Mouse (Mus musculus) stomach, embryonic 14.5 days (tissue): ENCODE results near the gene Dab1. TPM values are rescaled to one million over a fixed set of nuclear protein-coding genes. Genes with fewer than 3 reads are reported as not detected.

ENCODE experiments used
- ATAC-seq: fragments of 200-750 bp; cut with Nextera tagmentation; 2 replicates; pipeline ENCODE4 v1.8.0; 2017; ENCODE audit warnings: low read depth, moderate TSS enrichment; ENCODE audit not compliant: insufficient number of reproducible peaks, insufficient read depth, low FRiP score
- H3K27ac ChIP-seq: fragments of 300-500 bp; sonication (generic); 2 replicates; pipeline ENCODE4 v1.5.1; 2014; ENCODE audit warnings: mild to moderate bottlenecking, low read length, moderate library complexity, mixed read lengths
- H3K27me3 ChIP-seq: fragments of 300-500 bp; sonication (generic); 2 replicates; pipeline ENCODE4 v1.6.1; 2014; ENCODE audit warnings: low read length, control low read depth, mixed read lengths; ENCODE audit not compliant: control insufficient read depth, insufficient read depth
- H3K36me3 ChIP-seq: fragments of 300-500 bp; sonication (generic); 2 replicates; pipeline ENCODE4 v1.6.1; 2014; ENCODE audit warnings: mild to moderate bottlenecking, control low read depth, low read length, moderate library complexity, mixed read lengths; ENCODE audit not compliant: control insufficient read depth, insufficient read depth
- H3K4me1 ChIP-seq: fragments of 300-500 bp; sonication (generic); 2 replicates; pipeline ENCODE4 v1.6.1; 2014; ENCODE audit warnings: low read length, control low read depth, mixed read lengths; ENCODE audit not compliant: control insufficient read depth, insufficient read depth
- H3K4me2 ChIP-seq: fragments of 300-500 bp; sonication (generic); replicated peaks from 2 replicates; pipeline ENCODE4 v1.6.1; 2014; ENCODE audit warnings: low read depth, low read length, control low read depth
- H3K4me3 ChIP-seq: fragments of 300-500 bp; sonication (generic); 2 replicates; pipeline ENCODE4 v1.5.1; 2014; ENCODE audit warnings: low read depth, low read length, control low read depth
- H3K9ac ChIP-seq: fragments of 300-500 bp; sonication (generic); replicated peaks from 2 replicates; pipeline ENCODE4 v1.6.1; 2014; ENCODE audit warnings: low read depth, mild to moderate bottlenecking, control low read depth, low read length, moderate library complexity, mixed read lengths
- H3K9me3 ChIP-seq: fragments of 300-500 bp; sonication (generic); 2 replicates; pipeline ENCODE4 v1.6.1; 2016; ENCODE audit warnings: low read depth, low read length, control low read depth; ENCODE audit not compliant: control insufficient read depth
- WGBS: fragments of 180-500 bp; shearing (Covaris S2); extraction: QIAGEN DNeasy Blood & Tissue Kit; methylation state at CpG from one replicate; pipeline ENCODE4 v1.1.7; 2014; 5-methylcytosine and 5-hydroxymethylcytosine counted together
- polyA plus RNA-seq: library from polyadenylated mRNA; unstranded; fragments of >200 nt; fragmentation: Nextera tagmentation; extraction: Ambion mirVana; gene quantifications from 2 replicates; pipeline ENCODE4 v1.2.1, GENCODE M21; 2014

Dab1 gene
- polyA plus RNA-seq, 1 experiment from 2014 or later = 8.5 TPM

GRCm38 (mm10) chr4:104714925-104715519, 1095.9 kb downstream of the Dab1 start:
- no peak overlapping the region for H3K4me3 ChIP-seq
- no peak overlapping the region for H3K9ac ChIP-seq
- WGBS = 49% methylated on average over 9 of the region's 9 CpGs
- H3K4me1 ChIP-seq = 0 out of 2 replicates have a peak, but pooled peaks cover 12% of the 10 kb centered on the region
- no peaks in the 10 kb centered on the region for H3K36me3 ChIP-seq
- ATAC-seq = no peak
- no peak overlapping the region for H3K27ac ChIP-seq
- no peaks in the 10 kb centered on the region for H3K27me3 ChIP-seq
- H3K9me3 ChIP-seq = no peaks in the 10 kb centered on the region
- no peak overlapping the region for H3K4me2 ChIP-seq

GRCm38 (mm10) chr4:104715857-104716256, 1096.7 kb downstream of the Dab1 start:
- Histone ChIP-seq H3K4me3 (no peak overlapping the region), H3K36me3 (no peaks in the 10 kb centered on the region), H3K9me3 (no peaks in the 10 kb centered on the region), H3K27ac (no peak overlapping the region), H3K4me1 (0 out of 2 replicates have a peak, but pooled peaks cover 12% of the 10 kb centered on the region), H3K9ac (no peak overlapping the region), H3K27me3 (no peaks in the 10 kb centered on the region), H3K4me2 (no peak overlapping the region)
- ATAC-seq = no peak
- WGBS = 86% methylated on average over 6 of the region's 6 CpGs

GRCm38 (mm10) chr4:104716506-104716905, 1097.3 kb downstream of the Dab1 start:
- no peak overlapping the region for H3K27ac ChIP-seq
- H3K9ac ChIP-seq = no peak overlapping the region
- H3K4me1 ChIP-seq = 0 out of 2 replicates have a peak, but pooled peaks cover 12% of the 10 kb centered on the region
- H3K4me3 ChIP-seq = no peak overlapping the region
- WGBS = 64% methylated on average over 1 of the region's 1 CpGs
- no peaks in the 10 kb centered on the region for H3K27me3 ChIP-seq
- H3K9me3 ChIP-seq = no peaks in the 10 kb centered on the region
- H3K4me2 ChIP-seq = no peak overlapping the region
- H3K36me3 ChIP-seq = no peaks in the 10 kb centered on the region
- no peak for ATAC-seq

- no peaks in the 10 kb centered on the region for H3K27me3 ChIP-seq
- H3K4me3 ChIP-seq = no peak overlapping the region
- peak; percentile 62; the same call in 1 of the 2 replicates for ATAC-seq
- no peak overlapping the region for H3K9ac ChIP-seq
- 0 out of 2 replicates have a peak, but pooled peaks cover 12% of the 10 kb centered on the region for H3K4me1 ChIP-seq
- no peak overlapping the region for H3K27ac ChIP-seq
- WGBS = 44% methylated on average over 13 of the region's 13 CpGs
- H3K36me3 ChIP-seq = no peaks in the 10 kb centered on the region
- no peak overlapping the region for H3K4me2 ChIP-seq
- H3K9me3 ChIP-seq = no peaks in the 10 kb centered on the region
These were observed 1100.0 kb downstream of the Dab1 start for GRCm38 (mm10) chr4:104718973-104719795.

GRCm38 (mm10) chr4:104723527-104724045, 1104.4 kb downstream of the Dab1 start:
- Histone ChIP-seq H3K9me3 (no peaks in the 10 kb centered on the region), H3K36me3 (no peaks in the 10 kb centered on the region), H3K4me3 (no peak overlapping the region), H3K9ac (no peak overlapping the region), H3K4me2 (no peak overlapping the region), H3K27ac (no peak overlapping the region), H3K27me3 (no peaks in the 10 kb centered on the region), H3K4me1 (0 out of 2 replicates have a peak, but pooled peaks cover 10% of the 10 kb centered on the region)
- 76% methylated on average over 6 of the region's 6 CpGs for WGBS
- ATAC-seq = no peak

GRCm38 (mm10) chr4:104724258-104724657, 1105.1 kb downstream of the Dab1 start:
- Histone ChIP-seq H3K36me3 (no peaks in the 10 kb centered on the region), H3K4me3 (no peak overlapping the region), H3K27me3 (no peaks in the 10 kb centered on the region), H3K27ac (no peak overlapping the region), H3K9ac (no peak overlapping the region), H3K4me1 (0 out of 2 replicates have a peak, but pooled peaks cover 5% of the 10 kb centered on the region), H3K4me2 (no peak overlapping the region), H3K9me3 (no peaks in the 10 kb centered on the region)
- no peak for ATAC-seq
- 65% methylated on average over 5 of the region's 5 CpGs for WGBS

- H3K4me2 ChIP-seq = no peak overlapping the region
- no peak for ATAC-seq
- no peak overlapping the region for H3K9ac ChIP-seq
- 42% methylated on average over 3 of the region's 3 CpGs for WGBS
- no peaks in the 10 kb centered on the region for H3K27me3 ChIP-seq
- H3K36me3 ChIP-seq = no peaks in the 10 kb centered on the region
- no peak overlapping the region for H3K4me3 ChIP-seq
- no peaks in the 10 kb centered on the region for H3K4me1 ChIP-seq
- no peaks in the 10 kb centered on the region for H3K9me3 ChIP-seq
- no peak overlapping the region for H3K27ac ChIP-seq
These were observed 1106.5 kb downstream of the Dab1 start for GRCm38 (mm10) chr4:104725673-104726072.

GRCm38 (mm10) chr4:104729185-104729584, 1110.0 kb downstream of the Dab1 start:
- no peak for ATAC-seq
- Histone ChIP-seq H3K27me3 (no peaks in the 10 kb centered on the region), H3K4me1 (no peaks in the 10 kb centered on the region), H3K9me3 (no peaks in the 10 kb centered on the region), H3K36me3 (no peaks in the 10 kb centered on the region), H3K9ac (no peak overlapping the region), H3K4me3 (no peak overlapping the region), H3K4me2 (no peak overlapping the region), H3K27ac (no peak overlapping the region)
- WGBS = 79% methylated on average over 8 of the region's 8 CpGs
